Mouse (Mus musculus) mesoderm, embryonic 11.5 days (tissue): ENCODE results near the gene Naxd.

Experiments
- DNase-seq: peaks from one replicate; pipeline ENCODE4 v3.0.0-alpha.2; 2012; ENCODE audit warnings: low read depth, low spot score

Naxd gene

GRCm38 (mm10) chr8:11555720-11556591, 58.6 kb downstream of the Naxd start:
- peak; percentile 100 for DNase-seq

DNA sequence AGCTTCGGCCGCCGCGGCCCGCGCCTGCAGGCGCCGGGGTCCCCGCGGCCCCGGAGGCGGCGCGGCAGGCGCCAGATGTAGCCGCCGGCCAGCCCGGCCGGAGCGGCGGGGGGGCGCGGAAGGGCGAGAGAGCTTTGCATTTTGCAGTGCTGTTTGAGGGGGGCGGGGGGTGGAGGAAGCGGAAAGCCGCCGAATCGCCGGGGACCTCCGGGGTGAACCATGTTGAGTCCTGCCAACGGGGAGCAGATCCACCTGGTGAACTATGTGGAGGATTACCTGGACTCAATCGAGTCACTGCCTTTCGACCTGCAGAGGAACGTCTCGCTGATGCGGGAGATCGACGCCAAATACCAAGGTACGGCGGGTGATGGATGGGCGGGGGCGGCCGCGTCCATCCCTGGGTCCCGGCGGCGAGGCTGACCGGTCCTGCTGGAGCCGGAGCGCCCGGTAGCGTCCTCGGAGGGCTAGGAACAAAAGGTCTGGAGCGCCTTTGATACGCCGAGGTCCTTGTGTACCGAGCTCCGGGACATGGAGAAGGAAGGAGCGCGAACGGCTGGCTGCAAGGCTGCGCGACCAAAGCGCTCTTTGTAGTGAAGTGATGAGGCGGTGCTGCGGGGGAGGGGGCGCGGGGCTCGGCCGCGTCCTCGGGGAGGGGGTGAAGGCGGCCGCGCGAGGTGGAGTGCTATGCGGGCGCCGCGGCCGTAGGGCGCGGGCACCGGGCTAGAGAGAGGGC, 59.6 kb downstream of the Naxd start:
- peak; percentile 34 for DNase-seq

GRCm38 (mm10) chr8:11557424-11557767, 60.1 kb downstream of the Naxd start:
- no peak for DNase-seq

DNA sequence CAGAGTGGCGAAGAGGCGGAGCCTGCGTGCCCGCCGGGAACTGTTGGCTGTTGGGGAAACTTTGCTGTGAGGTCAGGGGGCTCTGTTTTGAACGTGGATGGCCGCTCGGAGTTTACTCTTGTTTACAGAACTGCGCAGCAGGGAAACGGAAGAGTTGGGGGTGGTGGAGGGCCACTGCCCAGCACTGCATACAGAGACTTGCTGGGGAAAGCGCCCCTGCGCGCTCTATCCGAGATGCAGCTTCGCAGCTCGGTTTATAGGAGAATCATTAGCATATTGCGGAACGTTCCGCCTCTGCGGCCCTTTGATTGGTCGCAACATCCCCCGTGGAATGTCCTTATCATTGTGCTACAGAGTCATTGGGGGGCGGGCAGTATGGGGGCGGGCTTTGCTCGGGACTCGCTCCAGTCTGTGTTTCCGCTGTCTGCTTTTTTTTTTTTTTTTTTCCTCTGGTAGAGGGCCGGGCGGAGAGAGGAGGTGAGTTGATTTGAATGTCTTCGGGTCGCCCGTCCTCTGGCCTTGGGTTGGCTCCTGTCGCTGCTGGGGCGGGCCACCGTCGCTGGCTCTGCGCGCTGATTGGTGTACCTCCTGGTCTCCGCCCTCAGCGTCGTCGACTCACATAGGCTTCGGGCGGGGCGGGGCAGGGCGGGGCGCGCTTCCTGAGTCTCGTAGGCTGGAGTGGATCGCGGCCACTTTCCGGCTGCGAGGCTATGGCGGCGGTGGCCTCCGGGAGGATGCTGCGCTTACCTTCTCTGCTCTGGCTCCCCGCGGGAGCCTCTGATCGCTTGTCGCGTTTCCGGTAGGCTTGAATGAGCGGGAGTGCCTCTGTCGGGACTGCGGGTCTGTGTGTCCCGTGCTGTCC, 60.7 kb downstream of the Naxd start:
- peak; percentile 99 for DNase-seq

DNA sequence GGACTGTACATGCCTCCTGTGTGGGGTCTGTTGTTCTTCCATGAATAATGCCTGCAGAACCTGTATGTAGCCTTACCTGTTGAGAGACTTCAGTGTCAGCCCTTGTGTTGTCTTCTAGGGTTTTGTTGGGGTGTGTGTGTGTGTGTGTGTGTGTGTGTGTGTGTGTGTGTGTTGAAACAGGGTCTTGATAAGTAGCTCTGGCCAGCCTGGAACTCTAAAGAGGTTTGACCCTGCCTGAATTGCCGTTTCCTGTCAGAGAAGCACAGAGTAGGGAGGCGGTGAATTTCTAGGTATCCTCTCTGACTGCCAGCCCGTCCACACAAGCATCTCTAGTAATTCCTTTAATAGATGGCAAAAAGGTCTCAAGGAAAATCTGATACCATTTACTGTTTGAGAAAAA, 62.2 kb downstream of the Naxd start:
- no peak for DNase-seq

- no peak for DNase-seq
Observed at GRCm38 (mm10) chr8:11560220-11560619, 62.9 kb downstream of the Naxd start.

GRCm38 (mm10) chr8:11564236-11564635, 66.9 kb downstream of the Naxd start:
- no peak for DNase-seq
